Mouse (Mus musculus) bone marrow macrophage, adult 2 months (primary cell): Measurements from ENCODE around the gene Bod1l.

ENCODE experiments used
- CTCF ChIP-seq: IDR thresholded peaks from 2 replicates; pipeline ENCODE4 v1.5.1; 2012; ENCODE audit warnings: low read depth, mild to moderate bottlenecking, low read length, moderate library complexity
- POLR2A ChIP-seq: IDR thresholded peaks from 2 replicates; pipeline ENCODE4 v1.6.1; 2012; ENCODE audit warnings: mild to moderate bottlenecking, low read depth, low read length, borderline replicate concordance

- no peak for TF ChIP-seq POLR2A
- TF ChIP-seq CTCF, result no peak
Measured at GRCm38 (mm10) chr5:41762947-41763730, 81.0 kb downstream of the Bod1l start.
